Mouse (Mus musculus): ENCODE data around the gene Zfp142. TPM values are rescaled to one million over a fixed set of nuclear protein-coding genes. Genes with fewer than 3 reads are reported as not detected.

Zfp142 gene
- polyA plus RNA-seq (2015; fragmentation: Nextera tagmentation; extraction: Ambion mirVana) = 7.9 and 9.0 TPM in 2 replicates

GRCm38 (mm10) chr1:74587773-74588445 lies at the start of gene Zfp142, which contains the start of gene Bcs1l:
TSS of gene Zfp142 (minus strand) at chr1:74588246.
TSS of gene Bcs1l (plus strand) at chr1:74588289.
- Histone ChIP-seq H3K27ac (peak within 1 kb of the TSS; percentile 80), H3K4me3 (replicated peaks) (peak within 1 kb of the TSS; percentile 91), H3K27me3 (no peaks in the 10 kb centered on the region), H3K9ac (replicated peaks) (peak within 1 kb of the TSS; percentile 92), H3K4me2 (replicated peaks) (peak within 1 kb of the TSS; percentile 94), H3K36me3 (peaks cover 36% of the 10 kb centered on the region), H3K4me1 (replicated peaks) (peaks cover 31% of the 10 kb centered on the region), H3K9me3 (no peaks in the 10 kb centered on the region)
- under 1% methylated on average over 48 of the region's 48 CpGs for WGBS
- peak; percentile 100 for ATAC-seq

- H3K36me3 ChIP-seq = peaks cover 59% of the 10 kb centered on the region
- H3K4me2 ChIP-seq (replicated peaks) = no peak overlapping the region
- H3K9ac ChIP-seq (replicated peaks) = no peak overlapping the region
- 90% methylated on average over 4 of the region's 4 CpGs for WGBS
- H3K27me3 ChIP-seq = no peaks in the 10 kb centered on the region
- no peak for ATAC-seq
- H3K9me3 ChIP-seq = no peaks in the 10 kb centered on the region
- H3K4me3 ChIP-seq (replicated peaks) = no peak overlapping the region
- H3K4me1 ChIP-seq (replicated peaks) = no peaks in the 10 kb centered on the region
- H3K27ac ChIP-seq = no peak overlapping the region
These were observed 44.7 kb upstream of the Zfp142 start for GRCm38 (mm10) chr1:74632734-74633133.

- Histone ChIP-seq H3K4me3 (replicated peaks) (no peak overlapping the region), H3K9me3 (no peaks in the 10 kb centered on the region), H3K27ac (no peak overlapping the region), H3K36me3 (peaks cover 66% of the 10 kb centered on the region), H3K9ac (replicated peaks) (no peak overlapping the region), H3K27me3 (no peaks in the 10 kb centered on the region), H3K4me1 (replicated peaks) (no peaks in the 10 kb centered on the region), H3K4me2 (replicated peaks) (no peak overlapping the region)
- 42% methylated on average over 7 of the region's 7 CpGs for WGBS
- no peak for ATAC-seq
These were observed 40.0 kb upstream of the Zfp142 start for GRCm38 (mm10) chr1:74628001-74628400.

GRCm38 (mm10) chr1:74626076-74626475 lies 38.0 kb upstream of the Zfp142 start:
- ATAC-seq = no peak
- H3K9me3 ChIP-seq = no peaks in the 10 kb centered on the region
- H3K4me1 ChIP-seq (replicated peaks) = no peaks in the 10 kb centered on the region
- no peak overlapping the region for H3K27ac ChIP-seq
- whole genome bisulfite sequencing = 92% methylated on average over 4 of the region's 4 CpGs
- H3K9ac ChIP-seq (replicated peaks) = no peak overlapping the region
- H3K4me3 ChIP-seq (replicated peaks) = no peak overlapping the region
- H3K36me3 ChIP-seq = peaks cover 76% of the 10 kb centered on the region
- H3K27me3 ChIP-seq = no peaks in the 10 kb centered on the region
- no peak overlapping the region for H3K4me2 ChIP-seq (replicated peaks)

GRCm38 (mm10) chr1:74624183-74624582 lies 36.1 kb upstream of the Zfp142 start:
- 100% methylated on average over 1 of the region's 1 CpGs for WGBS
- no peak overlapping the region for H3K27ac ChIP-seq
- no peaks in the 10 kb centered on the region for H3K4me1 ChIP-seq (replicated peaks)
- H3K27me3 ChIP-seq = no peaks in the 10 kb centered on the region
- H3K9ac ChIP-seq (replicated peaks) = no peak overlapping the region
- H3K4me3 ChIP-seq (replicated peaks) = no peak overlapping the region
- no peaks in the 10 kb centered on the region for H3K9me3 ChIP-seq
- H3K36me3 ChIP-seq = peaks cover 71% of the 10 kb centered on the region
- ATAC-seq = no peak
- no peak overlapping the region for H3K4me2 ChIP-seq (replicated peaks)

GRCm38 (mm10) chr1:74601267-74601962 lies 13.4 kb upstream of the Zfp142 start, which contains the start of the genes Rnf25 and Stk36:
TSS of gene Rnf25 (minus strand) at chr1:74601397.
TSS of gene Stk36 (plus strand) at chr1:74601445.
- peak; percentile 94 for ATAC-seq
- H3K9me3 ChIP-seq = no peaks in the 10 kb centered on the region
- 8% methylated on average over 25 of the region's 25 CpGs for WGBS

GRCm38 (mm10) chr1:74600501-74601266 lies 12.6 kb upstream of the Zfp142 start:
- H3K27ac ChIP-seq = 0 out of 2 replicates have a peak overlapping the region, but pooled peaks have one; percentile 56

More at GRCm38 (mm10) chr1:74601267-74601962, 13.4 kb upstream of the Zfp142 start, which contains the start of the genes Rnf25 and Stk36:
- H3K4me1 ChIP-seq (replicated peaks) = peaks cover 20% of the 10 kb centered on the region
- peaks cover 48% of the 10 kb centered on the region for H3K36me3 ChIP-seq
- no peaks in the 10 kb centered on the region for H3K27me3 ChIP-seq
- H3K9ac ChIP-seq (replicated peaks) = peak within 1 kb of the TSS; percentile 89
- H3K4me3 ChIP-seq (replicated peaks) = peak within 1 kb of the TSS; percentile 94
- peak within 1 kb of the TSS; percentile 75 for H3K4me2 ChIP-seq (replicated peaks)
- H3K27ac ChIP-seq = 0 out of 2 replicates have a peak within 1 kb of the TSS, but pooled peaks have one; percentile 56

GRCm38 (mm10) chr1:74594434-74594833 lies 6.4 kb upstream of the Zfp142 start:
- Histone ChIP-seq H3K4me2 (replicated peaks) (no peak overlapping the region), H3K27me3 (no peaks in the 10 kb centered on the region), H3K9me3 (no peaks in the 10 kb centered on the region), H3K27ac (no peak overlapping the region), H3K4me1 (replicated peaks) (no peaks in the 10 kb centered on the region), H3K4me3 (replicated peaks) (no peak overlapping the region), H3K36me3 (peaks cover 85% of the 10 kb centered on the region), H3K9ac (replicated peaks) (no peak overlapping the region)
- WGBS = 92% methylated on average over 8 of the region's 8 CpGs
- no peak for ATAC-seq

More at GRCm38 (mm10) chr1:74600501-74601266, 12.6 kb upstream of the Zfp142 start:
- ATAC-seq = peak; percentile 82
- Histone ChIP-seq H3K9ac (replicated peaks) (peak overlapping the region; percentile 89), H3K9me3 (no peaks in the 10 kb centered on the region), H3K4me1 (replicated peaks) (peaks cover 20% of the 10 kb centered on the region), H3K4me2 (replicated peaks) (peak overlapping the region; percentile 75), H3K4me3 (replicated peaks) (peak overlapping the region; percentile 94), H3K36me3 (peaks cover 52% of the 10 kb centered on the region), H3K27me3 (no peaks in the 10 kb centered on the region)
- WGBS = 9% methylated on average over 26 of the region's 26 CpGs

GRCm38 (mm10) chr1:74587233-74587772 lies 743 bp downstream of the Zfp142 start:
- ATAC-seq = no peak
- Histone ChIP-seq H3K36me3 (peaks cover 37% of the 10 kb centered on the region), H3K4me1 (replicated peaks) (peaks cover 31% of the 10 kb centered on the region), H3K9me3 (no peaks in the 10 kb centered on the region), H3K4me3 (replicated peaks) (peak overlapping the region; percentile 91), H3K27ac (peak overlapping the region; percentile 80), H3K9ac (replicated peaks) (peak overlapping the region; percentile 92), H3K4me2 (replicated peaks) (peak overlapping the region; percentile 94), H3K27me3 (no peaks in the 10 kb centered on the region)
- under 1% methylated on average over 24 of the region's 24 CpGs for WGBS

- Histone ChIP-seq H3K4me3 (replicated peaks) (no peak overlapping the region), H3K36me3 (peaks cover 19% of the 10 kb centered on the region), H3K4me2 (replicated peaks) (no peak overlapping the region), H3K27me3 (no peaks in the 10 kb centered on the region), H3K4me1 (replicated peaks) (peaks cover 31% of the 10 kb centered on the region), H3K27ac (no peak overlapping the region), H3K9me3 (no peaks in the 10 kb centered on the region), H3K9ac (replicated peaks) (0 out of 2 replicates have a peak overlapping the region, but pooled peaks have one; percentile 36)
- no peak for ATAC-seq
- WGBS = 98% methylated on average over 3 of the region's 3 CpGs
These were observed 3.2 kb downstream of the Zfp142 start for GRCm38 (mm10) chr1:74584616-74585398.

- Histone ChIP-seq H3K27ac (no peak overlapping the region), H3K9ac (replicated peaks) (no peak overlapping the region), H3K27me3 (no peaks in the 10 kb centered on the region), H3K4me1 (replicated peaks) (peaks cover 22% of the 10 kb centered on the region), H3K9me3 (no peaks in the 10 kb centered on the region), H3K4me2 (replicated peaks) (no peak overlapping the region), H3K4me3 (replicated peaks) (no peak overlapping the region), H3K36me3 (peaks cover 39% of the 10 kb centered on the region)
- ATAC-seq = no peak
- 77% methylated on average over 3 of the region's 3 CpGs for WGBS
These were observed 5.4 kb downstream of the Zfp142 start for GRCm38 (mm10) chr1:74582621-74583020.
